Mouse (Mus musculus) midbrain, postnatal 0 days (tissue): ENCODE data around the gene Dupd1. TPM values are rescaled to one million over a fixed set of nuclear protein-coding genes. Genes with fewer than 3 reads are reported as not detected.

Experiments used
- ATAC-seq: fragments of 200-750 bp; cut with Nextera tagmentation; 2 replicates; pipeline ENCODE4 v1.8.0; 2017; ENCODE audit warnings: moderate number of reproducible peaks, mild to moderate bottlenecking, moderate TSS enrichment, moderate library complexity; ENCODE audit not compliant: low FRiP score
- DNase-seq: peaks from one replicate; pipeline ENCODE4 v3.0.0-alpha.2; 2015; ENCODE audit warnings: low spot score
- H3K27ac ChIP-seq: fragments of 300-500 bp; sonication (generic); 2 replicates; pipeline ENCODE4 v1.5.1; 2014; ENCODE audit warnings: low read depth, mild to moderate bottlenecking, low read length, mixed read lengths
- H3K27me3 ChIP-seq: fragments of 300-500 bp; sonication (generic); 2 replicates; pipeline ENCODE4 v1.6.1; 2014; ENCODE audit warnings: low read length, control low read depth, mixed read lengths; ENCODE audit not compliant: insufficient read depth
- H3K36me3 ChIP-seq: fragments of 300-500 bp; sonication (generic); 2 replicates; pipeline ENCODE4 v1.6.1; 2014; ENCODE audit warnings: low read length, control low read depth, mixed read lengths; ENCODE audit not compliant: insufficient read depth
- H3K4me1 ChIP-seq: fragments of 300-500 bp; sonication (generic); 2 replicates; pipeline ENCODE4 v1.6.1; 2014; ENCODE audit warnings: mild to moderate bottlenecking, control low read depth, antibody characterized with exemption, low read length, mixed read lengths; ENCODE audit not compliant: insufficient read depth
- H3K4me2 ChIP-seq: fragments of 300-500 bp; sonication (generic); 2 replicates; pipeline ENCODE4 v1.6.1; 2014; ENCODE audit warnings: low read depth, mild to moderate bottlenecking, low read length, mixed read lengths; ENCODE audit not compliant: poor library complexity, severe bottlenecking
- H3K4me3 ChIP-seq: fragments of 300-500 bp; sonication (generic); 2 replicates; pipeline ENCODE4 v1.5.1; 2014; ENCODE audit warnings: low read depth, mild to moderate bottlenecking, low read length, moderate library complexity
- H3K9ac ChIP-seq: fragments of 300-500 bp; sonication (generic); replicated peaks from 2 replicates; pipeline ENCODE4 v1.6.1; 2014; ENCODE audit warnings: mild to moderate bottlenecking, low read length, moderate library complexity, mixed read lengths; ENCODE audit not compliant: poor library complexity, severe bottlenecking
- H3K9me3 ChIP-seq: fragments of 300-500 bp; sonication (generic); 2 replicates; pipeline ENCODE4 v1.6.1; 2016; ENCODE audit warnings: low read length, control low read depth
- CTCF ChIP-seq: IDR thresholded peaks from 2 replicates; pipeline ENCODE4 v1.5.1; 2016; ENCODE audit warnings: antibody characterized with exemption, mild to moderate bottlenecking
- WGBS: fragments of 180-500 bp; shearing (Covaris S2); extraction: QIAGEN DNeasy Blood & Tissue Kit; methylation state at CpG from one replicate; pipeline ENCODE4 v1.1.7; 2014; 5-methylcytosine and 5-hydroxymethylcytosine counted together
- polyA plus RNA-seq: library from polyadenylated mRNA; unstranded; fragments of >200 nt; fragmentation: Nextera tagmentation; extraction: Ambion mirVana; gene quantifications from 2 replicates; pipeline ENCODE4 v1.2.1, GENCODE M21; 2015
- total RNA-seq: library from RNA; depleted of rRNA; stranded (reverse); fragments of >200 nt; gene quantifications from 2 replicates; pipeline ENCODE4 v1.2.3, GENCODE M21; 2014

Gene Dupd1
- total and polyA plus RNA-seq, 2 experiments from 2014 or later = 0.41 to 1.4 TPM

- Histone ChIP-seq H3K4me1 (0 out of 2 replicates have a peak, but pooled peaks cover 2% of the 10 kb centered on the region), H3K36me3 (peaks cover 34% of the 10 kb centered on the region), H3K27ac (no peak overlapping the region), H3K27me3 (no peaks in the 10 kb centered on the region), H3K9ac (no peak overlapping the region), H3K9me3 (no peaks in the 10 kb centered on the region), H3K4me3 (no peak overlapping the region), H3K4me2 (no peak overlapping the region)
- peak; percentile 31 for DNase-seq
- WGBS = 85% methylated on average over 8 of the region's 8 CpGs
- TF ChIP-seq CTCF = peak; percentile 59
- ATAC-seq = no peak
Observed at GRCm38 (mm10) chr14:21662465-21663142, 51.8 kb downstream of the Dupd1 start.

- peak; percentile 83 for TF ChIP-seq CTCF
- H3K36me3 ChIP-seq = peaks cover 25% of the 10 kb centered on the region
- no peak overlapping the region for H3K9ac ChIP-seq
- H3K4me2 ChIP-seq = no peak overlapping the region
- ATAC-seq (peak; percentile 87), DNase-seq (peak; percentile 84)
- WGBS = 20% methylated on average over 5 of the region's 5 CpGs
- no peaks in the 10 kb centered on the region for H3K9me3 ChIP-seq
- H3K4me3 ChIP-seq = no peak overlapping the region
- H3K4me1 ChIP-seq = 0 out of 2 replicates have a peak, but pooled peaks cover 2% of the 10 kb centered on the region
- H3K27me3 ChIP-seq = no peaks in the 10 kb centered on the region
- no peak overlapping the region for H3K27ac ChIP-seq
Observed at GRCm38 (mm10) chr14:21659652-21660051, 54.7 kb downstream of the Dupd1 start.

GRCm38 (mm10) chr14:21659155-21659554, 55.2 kb downstream of the Dupd1 start:
- H3K9ac ChIP-seq = no peak overlapping the region
- H3K4me1 ChIP-seq = 0 out of 2 replicates have a peak, but pooled peaks cover 2% of the 10 kb centered on the region
- TF ChIP-seq CTCF = no peak
- no peak overlapping the region for H3K27ac ChIP-seq
- ATAC-seq (peak; percentile 35; the same call in 1 of the 2 replicates), DNase-seq (peak; percentile 28)
- 62% methylated on average over 13 of the region's 13 CpGs for WGBS
- no peak overlapping the region for H3K4me3 ChIP-seq
- H3K4me2 ChIP-seq = no peak overlapping the region
- H3K27me3 ChIP-seq = no peaks in the 10 kb centered on the region
- peaks cover 22% of the 10 kb centered on the region for H3K36me3 ChIP-seq
- no peaks in the 10 kb centered on the region for H3K9me3 ChIP-seq

GRCm38 (mm10) chr14:21653813-21654212, 60.6 kb downstream of the Dupd1 start:
- no peak overlapping the region for H3K4me2 ChIP-seq
- ATAC-seq (no peak), DNase-seq (no peak)
- H3K27ac ChIP-seq = no peak overlapping the region
- TF ChIP-seq CTCF = no peak
- H3K9me3 ChIP-seq = no peaks in the 10 kb centered on the region
- no peak overlapping the region for H3K4me3 ChIP-seq
- WGBS = 82% methylated on average over 2 of the region's 2 CpGs
- H3K27me3 ChIP-seq = no peaks in the 10 kb centered on the region
- 0 out of 2 replicates have a peak, but pooled peaks cover 2% of the 10 kb centered on the region for H3K4me1 ChIP-seq
- H3K9ac ChIP-seq = no peak overlapping the region
- H3K36me3 ChIP-seq = peaks cover 4% of the 10 kb centered on the region; the same call in 1 of the 2 replicates

- no peak for TF ChIP-seq CTCF
- Histone ChIP-seq H3K27ac (no peak overlapping the region), H3K4me1 (peaks cover 4% of the 10 kb centered on the region; the same call in 1 of the 2 replicates), H3K9me3 (no peaks in the 10 kb centered on the region), H3K27me3 (no peaks in the 10 kb centered on the region), H3K4me3 (no peak overlapping the region), H3K9ac (no peak overlapping the region), H3K36me3 (no peaks in the 10 kb centered on the region), H3K4me2 (no peak overlapping the region)
- 77% methylated on average over 4 of the region's 4 CpGs for WGBS
- ATAC-seq (no peak), DNase-seq (no peak)
Observed at GRCm38 (mm10) chr14:21640806-21641435, 73.5 kb downstream of the Dupd1 start.

GRCm38 (mm10) chr14:21636548-21636947, 77.8 kb downstream of the Dupd1 start:
- TF ChIP-seq CTCF = no peak
- Histone ChIP-seq H3K9ac (no peak overlapping the region), H3K27ac (no peak overlapping the region), H3K4me1 (peaks cover 4% of the 10 kb centered on the region; the same call in 1 of the 2 replicates), H3K36me3 (0 out of 2 replicates have a peak, but pooled peaks cover 5% of the 10 kb centered on the region), H3K9me3 (no peaks in the 10 kb centered on the region), H3K27me3 (no peaks in the 10 kb centered on the region), H3K4me3 (no peak overlapping the region), H3K4me2 (no peak overlapping the region)
- WGBS = 74% methylated on average over 6 of the region's 6 CpGs
- ATAC-seq (no peak), DNase-seq (no peak)
